Mouse (Mus musculus): ENCODE measurements around the gene Tie1. TPM values are rescaled to one million over a fixed set of nuclear protein-coding genes. Genes with fewer than 3 reads are reported as not detected.

The Tie1 gene
- polyA plus RNA-seq, 1 experiment from 2014 or later, result 13.1 TPM

- Histone ChIP-seq H3K4me3 (peak overlapping the region; percentile 75), H3K36me3 (peaks cover 43% of the 10 kb centered on the region), H3K27ac (replicated peaks) (peak overlapping the region; percentile 91), H3K27me3 (ENCODE audit: low read depth, poor library complexity, severe bottlenecking) (no peaks in the 10 kb centered on the region), H3K4me1 (peaks cover 35% of the 10 kb centered on the region), H3K9me3 (replicated peaks) (no peaks in the 10 kb centered on the region)
- 5% methylated on average over 5 of the region's 5 CpGs for WGBS
- no peak for DNase-seq (ENCODE audit: low spot score)
These were observed 62.5 kb downstream of the Tie1 start for GRCm38 (mm10) chr4:118427415-118427767.

DNA sequence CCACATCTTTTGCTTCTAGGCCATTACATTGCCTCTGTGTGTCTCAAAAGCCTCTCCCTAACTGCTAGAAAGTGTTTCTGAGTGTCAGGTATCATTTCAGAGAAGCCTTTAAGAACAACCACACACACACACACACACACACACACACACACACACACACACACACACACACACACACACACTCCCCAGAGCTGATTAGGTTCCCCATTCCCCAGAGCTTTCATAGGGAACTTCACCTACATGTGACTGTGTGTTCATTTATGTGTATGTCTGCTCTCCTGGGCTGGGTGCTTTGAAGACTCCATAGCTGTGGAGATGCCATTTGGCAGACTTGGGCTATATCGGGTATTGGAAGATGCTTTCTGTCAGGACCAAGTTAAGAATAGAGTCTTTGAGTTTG is 64.5 kb downstream of the Tie1 start:
- Histone ChIP-seq H3K4me3 (no peak overlapping the region), H3K27ac (replicated peaks) (no peak overlapping the region), H3K36me3 (peaks cover 41% of the 10 kb centered on the region), H3K27me3 (ENCODE audit: low read depth, poor library complexity, severe bottlenecking) (no peaks in the 10 kb centered on the region), H3K4me1 (peaks cover 30% of the 10 kb centered on the region), H3K9me3 (replicated peaks) (no peaks in the 10 kb centered on the region)
- no peak for DNase-seq (ENCODE audit: low spot score)
- WGBS, result 84% methylated on average over 1 of the region's 1 CpGs

DNA sequence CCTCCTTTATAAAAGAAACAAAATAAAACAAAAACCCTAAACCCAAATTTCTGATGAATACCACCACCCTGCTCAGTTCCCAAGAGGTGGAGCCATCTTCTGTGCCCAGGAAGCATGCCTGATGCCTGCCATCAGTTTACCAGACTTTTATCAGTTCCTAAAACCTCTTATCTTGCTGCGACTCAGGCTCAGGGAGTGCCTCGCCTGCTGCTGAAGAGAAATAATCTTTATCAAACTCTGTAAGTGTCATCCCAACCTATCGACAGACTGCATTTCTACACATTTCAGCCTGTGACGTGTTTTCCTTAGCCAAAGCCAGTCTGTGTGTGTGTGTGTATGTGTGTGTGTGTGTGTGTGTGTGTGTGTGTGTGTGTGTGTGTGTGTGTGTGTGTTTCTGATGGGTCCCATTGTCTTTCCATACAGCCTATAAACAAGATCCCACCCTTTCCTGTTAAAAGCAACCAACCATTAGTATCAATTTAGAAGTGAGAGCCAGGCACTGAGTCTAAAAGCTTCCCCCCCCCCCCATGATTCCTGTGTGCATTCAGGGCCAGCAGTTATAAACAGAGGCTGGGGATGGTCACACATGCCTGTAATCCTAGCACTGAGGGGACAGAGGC is 65.2 kb downstream of the Tie1 start:
- Histone ChIP-seq H3K27ac (replicated peaks) (no peak overlapping the region), H3K4me1 (peaks cover 28% of the 10 kb centered on the region), H3K36me3 (peaks cover 41% of the 10 kb centered on the region), H3K4me3 (no peak overlapping the region), H3K9me3 (replicated peaks) (no peaks in the 10 kb centered on the region), H3K27me3 (ENCODE audit: low read depth, poor library complexity, severe bottlenecking) (no peaks in the 10 kb centered on the region)
- 81% methylated on average over 4 of the region's 4 CpGs for WGBS
- no peak for DNase-seq (ENCODE audit: low spot score)

- Histone ChIP-seq H3K9me3 (replicated peaks) (no peaks in the 10 kb centered on the region), H3K27me3 (ENCODE audit: low read depth, poor library complexity, severe bottlenecking) (no peaks in the 10 kb centered on the region), H3K4me3 (no peak overlapping the region), H3K36me3 (peaks cover 71% of the 10 kb centered on the region), H3K27ac (replicated peaks) (no peak overlapping the region), H3K4me1 (no peaks in the 10 kb centered on the region)
- 89% methylated on average over 3 of the region's 3 CpGs for WGBS
- no peak for DNase-seq (ENCODE audit: low spot score)
These were observed 68.5 kb downstream of the Tie1 start for GRCm38 (mm10) chr4:118421384-118421783.

Other genes with a start within 250 kb of the Tie1 start
- gene Ptprf, start 198.7 kb downstream of the Tie1 start, polyA plus RNA-seq (2016; fragmentation: Nextera tagmentation; extraction: Ambion mirVana), result 94.4 and 103 TPM in 2 replicates
- gene Szt2, start 80.8 kb downstream of the Tie1 start, polyA plus RNA-seq (2016; fragmentation: Nextera tagmentation; extraction: Ambion mirVana), result 6.4 and 9.1 TPM in 2 replicates
- 160 and 170 TPM in 2 replicates for gene Med8, start 80.7 kb downstream of the Tie1 start, polyA plus RNA-seq (2016; fragmentation: Nextera tagmentation; extraction: Ambion mirVana)
- gene Elovl1, start 62.0 kb downstream of the Tie1 start, polyA plus RNA-seq (2016; fragmentation: Nextera tagmentation; extraction: Ambion mirVana), result 45.3 and 47.0 TPM in 2 replicates
- gene Cdc20, start 52.7 kb downstream of the Tie1 start, polyA plus RNA-seq (2016; fragmentation: Nextera tagmentation; extraction: Ambion mirVana), result 403 and 424 TPM in 2 replicates
- 1.0 and 1.8 TPM in 2 replicates for gene Mpl, start 32.5 kb downstream of the Tie1 start, polyA plus RNA-seq (2016; fragmentation: Nextera tagmentation; extraction: Ambion mirVana)
- 0.52 and 0.53 TPM in 2 replicates for gene 2610528J11Rik, start 36.9 kb upstream of the Tie1 start, polyA plus RNA-seq (2016; fragmentation: Nextera tagmentation; extraction: Ambion mirVana)
- gene Tmem125, start 54.0 kb upstream of the Tie1 start, polyA plus RNA-seq (2016; fragmentation: Nextera tagmentation; extraction: Ambion mirVana), result 0.28 and 0.30 TPM in 2 replicates
- 0.70 and 0.75 TPM in 2 replicates for gene Cfap57, start 130.7 kb upstream of the Tie1 start, polyA plus RNA-seq (2016; fragmentation: Nextera tagmentation; extraction: Ambion mirVana)
- gene Ebna1bp2, start 130.7 kb upstream of the Tie1 start, polyA plus RNA-seq (2016; fragmentation: Nextera tagmentation; extraction: Ambion mirVana), result 187 and 192 TPM in 2 replicates
- gene Olfr62, start 168.9 kb upstream of the Tie1 start, polyA plus RNA-seq (2016; fragmentation: Nextera tagmentation; extraction: Ambion mirVana), result not detected in 2 replicates
- gene Olfr1342, start 202.7 kb upstream of the Tie1 start, polyA plus RNA-seq (2016; fragmentation: Nextera tagmentation; extraction: Ambion mirVana), result not detected in 2 replicates
- gene Olfr1341, start 213.5 kb upstream of the Tie1 start, polyA plus RNA-seq (2016; fragmentation: Nextera tagmentation; extraction: Ambion mirVana), result not detected in 2 replicates
- gene Olfr1340, start 230.1 kb upstream of the Tie1 start, polyA plus RNA-seq (2016; fragmentation: Nextera tagmentation; extraction: Ambion mirVana), result not detected in 2 replicates
- gene Olfr1339, start 242.1 kb upstream of the Tie1 start, polyA plus RNA-seq (2016; fragmentation: Nextera tagmentation; extraction: Ambion mirVana), result not detected in 2 replicates